Mouse (Mus musculus) kidney, postnatal 36 days (tissue): ENCODE measurements around the gene Cadps.

ENCODE experiments used
- DNase-seq, 2 experiments: peaks; one replicate each; pipeline ENCODE4 v3.0.0; 2021 to 2022; ENCODE audit warnings: mixed read lengths in 2 of 2

Gene Cadps

GRCm38 (mm10) chr14:12338811-12339565, 483.9 kb downstream of the Cadps start:
- no peak for DNase-seq

GRCm38 (mm10) chr14:12337998-12338809, 484.7 kb downstream of the Cadps start:
- no peak for DNase-seq

GRCm38 (mm10) chr14:12337421-12337997, 485.4 kb downstream of the Cadps start:
- DNase-seq = no peak

DNA sequence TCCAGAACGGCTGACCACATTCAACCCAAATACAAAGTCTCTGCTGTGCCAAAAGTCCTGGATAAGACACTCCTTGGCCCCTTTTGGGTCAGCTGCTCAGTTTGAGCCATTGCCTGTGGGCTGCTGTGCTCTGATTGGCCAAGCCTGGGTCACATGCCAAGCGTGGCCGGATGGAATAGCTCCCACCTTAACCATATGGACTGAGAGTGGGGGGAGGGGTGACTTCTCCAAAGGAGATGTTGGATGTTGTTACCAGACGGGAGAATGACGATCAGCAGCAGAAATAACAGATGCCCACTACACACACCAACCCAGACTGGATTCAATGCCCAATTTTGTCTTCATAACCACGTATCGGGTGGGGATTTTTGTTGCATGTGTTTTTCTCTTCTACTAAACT, 488.0 kb downstream of the Cadps start:
- no peak for DNase-seq

- no peak for DNase-seq
These were observed 489.3 kb downstream of the Cadps start for GRCm38 (mm10) chr14:12333622-12334021.
